Mouse (Mus musculus) layer of hippocampus, adult 8-10 months (tissue): ENCODE data around the gene Mrgprb3. TPM values are rescaled to one million over a fixed set of nuclear protein-coding genes. Genes with fewer than 3 reads are reported as not detected.

Experiments used
- DNase-seq, 2 experiments: peaks; one replicate each; pipeline ENCODE4 v3.0.0; 2022; ENCODE audit warnings: low spot score in 2 of 2
- total RNA-seq, 4 experiments: library from RNA; stranded (reverse); gene quantifications; 2 replicates each; pipeline ENCODE4 v1.2.4; 2022

Gene Mrgprb3
- total RNA-seq = not detected

GRCm38 (mm10) chr7:48643711-48644110 lies at the start of gene Mrgprb3:
Mrgprb3 (minus strand) TSS chr7:48643811.
- DNase-seq = no peak

Other genes starting within 250 kb of the Mrgprb3 start
- gene Mrgprb1, start 187.5 kb downstream of the Mrgprb3 start, total RNA-seq = not detected
- not detected for gene Mrgprx2, start 144.5 kb downstream of the Mrgprb3 start, total RNA-seq
- not detected for gene Mrgprb2, start 85.7 kb downstream of the Mrgprb3 start, total RNA-seq
- 10 to 100 TPM; 20.7 to 25.0 (median 22.7) TPM for gene Zdhhc13, start 145.2 kb upstream of the Mrgprb3 start, total RNA-seq
- not detected for gene Csrp3, start 204.2 kb upstream of the Mrgprb3 start, total RNA-seq
- under 1 TPM in 2 of 4 experiments, not detected in 2; 0.09 to 0.45 TPM for gene E2f8, start 237.8 kb upstream of the Mrgprb3 start, total RNA-seq